Mouse (Mus musculus): ENCODE results near the gene Tom1l2. TPM values are rescaled to one million over a fixed set of nuclear protein-coding genes. Genes with fewer than 3 reads are reported as not detected.

Tom1l2 gene
- polyA plus RNA-seq, 1 experiment from 2014 or later: 71.4 TPM

GRCm38 (mm10) chr11:60190055-60190641 is 162.6 kb downstream of the Tom1l2 start:
- no peak overlapping the region for H3K4me2 ChIP-seq
- H3K9me3 ChIP-seq: no peaks in the 10 kb centered on the region
- H3K9ac ChIP-seq: no peak overlapping the region
- H3K36me3 ChIP-seq: peaks cover 56% of the 10 kb centered on the region
- H3K27me3 ChIP-seq: no peaks in the 10 kb centered on the region
- 92% methylated on average over 17 of the region's 17 CpGs for WGBS
- no peak overlapping the region for H3K27ac ChIP-seq (replicated peaks)
- H3K4me3 ChIP-seq: no peak overlapping the region
- peaks cover 28% of the 10 kb centered on the region for H3K4me1 ChIP-seq (replicated peaks)
- no peak for ATAC-seq (ENCODE audit: low FRiP score, low read depth)

GRCm38 (mm10) chr11:60189501-60190040 is 163.1 kb downstream of the Tom1l2 start:
- Histone ChIP-seq H3K4me2 (no peak overlapping the region), H3K4me3 (no peak overlapping the region), H3K9ac (no peak overlapping the region), H3K9me3 (no peaks in the 10 kb centered on the region), H3K27ac (replicated peaks) (no peak overlapping the region), H3K36me3 (peaks cover 50% of the 10 kb centered on the region), H3K27me3 (no peaks in the 10 kb centered on the region), H3K4me1 (replicated peaks) (peaks cover 34% of the 10 kb centered on the region)
- WGBS: 74% methylated on average over 21 of the region's 21 CpGs
- ATAC-seq (ENCODE audit: low FRiP score, low read depth): no peak

DNA sequence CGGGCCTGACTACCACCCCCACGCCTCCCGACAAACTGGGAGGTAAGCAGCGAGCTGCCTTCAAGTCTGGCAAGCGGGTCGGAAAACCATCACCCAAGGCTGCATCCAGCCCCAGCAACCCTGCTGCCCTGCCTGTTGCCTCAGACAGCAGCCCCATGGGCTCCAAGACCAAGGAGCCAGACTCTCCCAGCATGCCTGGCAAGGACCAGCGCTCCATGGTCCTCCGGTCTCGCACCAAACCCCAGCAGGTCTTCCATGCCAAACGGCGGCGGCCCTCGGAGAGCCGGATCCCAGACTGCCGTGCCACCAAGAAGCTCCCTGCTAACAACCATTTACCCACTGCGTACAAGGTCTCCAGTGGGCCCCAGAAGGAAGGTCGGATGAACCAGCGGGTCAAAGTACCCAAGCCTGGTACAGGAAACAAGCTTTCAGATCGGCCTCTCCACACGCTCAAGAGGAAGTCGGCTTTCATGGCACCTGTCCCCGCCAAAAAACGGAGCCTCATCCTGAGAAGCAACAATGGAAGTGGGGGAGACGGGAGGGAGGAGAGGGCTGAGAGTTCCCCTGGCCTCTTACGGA is 164.3 kb downstream of the Tom1l2 start:
- Histone ChIP-seq H3K27ac (replicated peaks) (no peak overlapping the region), H3K4me2 (no peak overlapping the region), H3K36me3 (peaks cover 46% of the 10 kb centered on the region), H3K9ac (no peak overlapping the region), H3K27me3 (no peaks in the 10 kb centered on the region), H3K4me1 (replicated peaks) (peaks cover 43% of the 10 kb centered on the region), H3K9me3 (no peaks in the 10 kb centered on the region), H3K4me3 (no peak overlapping the region)
- 89% methylated on average over 25 of the region's 25 CpGs for WGBS
- no peak for ATAC-seq (ENCODE audit: low FRiP score, low read depth)

- no peak overlapping the region for H3K4me2 ChIP-seq
- H3K4me1 ChIP-seq (replicated peaks): peaks cover 56% of the 10 kb centered on the region
- no peak overlapping the region for H3K9ac ChIP-seq
- ATAC-seq (ENCODE audit: low FRiP score, low read depth): no peak
- no peak overlapping the region for H3K4me3 ChIP-seq
- no peaks in the 10 kb centered on the region for H3K27me3 ChIP-seq
- WGBS: 88% methylated on average over 11 of the region's 11 CpGs
- H3K36me3 ChIP-seq: peaks cover 46% of the 10 kb centered on the region
- 0 out of 2 replicates have a peak overlapping the region, but pooled peaks have one; percentile 87 for H3K27ac ChIP-seq (replicated peaks)
- no peaks in the 10 kb centered on the region for H3K9me3 ChIP-seq
Measured at GRCm38 (mm10) chr11:60187070-60187469, 165.6 kb downstream of the Tom1l2 start.

DNA sequence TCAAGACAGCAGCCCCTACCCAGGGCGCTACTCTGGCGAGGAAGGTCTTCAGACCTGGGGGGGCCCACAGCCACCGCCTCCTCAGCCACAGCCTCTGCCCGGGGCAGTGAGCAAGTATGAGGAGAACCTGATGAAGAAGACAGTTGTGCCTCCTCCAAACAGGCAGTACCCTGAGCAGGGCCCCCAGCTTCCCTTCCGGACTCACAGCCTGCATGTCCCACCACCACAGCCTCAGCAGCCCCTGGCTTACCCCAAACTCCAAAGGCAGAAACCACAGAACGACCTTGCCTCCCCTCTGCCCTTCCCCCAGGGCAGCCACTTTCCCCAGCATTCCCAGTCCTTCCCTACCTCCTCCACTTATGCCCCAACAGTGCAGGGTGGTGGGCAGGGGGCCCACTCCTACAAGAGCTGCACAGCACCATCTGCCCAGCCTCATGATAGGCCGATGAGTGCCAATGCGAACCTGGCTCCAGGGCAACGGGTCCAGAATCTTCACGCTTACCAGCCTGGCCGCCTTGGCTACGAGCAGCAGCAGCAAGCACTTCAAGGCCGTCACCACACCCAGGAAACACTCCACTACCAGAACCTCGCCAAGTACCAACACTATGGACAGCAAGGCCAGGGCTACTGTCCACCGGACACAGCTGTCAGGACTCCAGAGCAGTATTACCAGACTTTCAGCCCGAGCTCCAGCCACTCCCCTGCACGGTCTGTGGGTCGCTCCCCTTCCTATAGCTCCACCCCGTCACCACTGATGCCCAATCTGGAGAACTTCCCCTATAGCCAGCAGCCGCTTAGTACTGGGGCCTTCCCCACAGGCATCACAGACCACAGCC is 167.1 kb downstream of the Tom1l2 start:
- no peak overlapping the region for H3K4me3 ChIP-seq
- H3K9me3 ChIP-seq: no peaks in the 10 kb centered on the region
- H3K9ac ChIP-seq: peak overlapping the region; percentile 26; the same call in 1 of the 2 replicates
- H3K27me3 ChIP-seq: no peaks in the 10 kb centered on the region
- peaks cover 44% of the 10 kb centered on the region for H3K36me3 ChIP-seq
- 57% methylated on average over 20 of the region's 20 CpGs for WGBS
- peaks cover 66% of the 10 kb centered on the region for H3K4me1 ChIP-seq (replicated peaks)
- ATAC-seq (ENCODE audit: low FRiP score, low read depth): peak; percentile 25; the same call in 1 of the 2 replicates
- H3K27ac ChIP-seq (replicated peaks): peak overlapping the region; percentile 87
- peak overlapping the region; percentile 14; the same call in 1 of the 2 replicates for H3K4me2 ChIP-seq

DNA sequence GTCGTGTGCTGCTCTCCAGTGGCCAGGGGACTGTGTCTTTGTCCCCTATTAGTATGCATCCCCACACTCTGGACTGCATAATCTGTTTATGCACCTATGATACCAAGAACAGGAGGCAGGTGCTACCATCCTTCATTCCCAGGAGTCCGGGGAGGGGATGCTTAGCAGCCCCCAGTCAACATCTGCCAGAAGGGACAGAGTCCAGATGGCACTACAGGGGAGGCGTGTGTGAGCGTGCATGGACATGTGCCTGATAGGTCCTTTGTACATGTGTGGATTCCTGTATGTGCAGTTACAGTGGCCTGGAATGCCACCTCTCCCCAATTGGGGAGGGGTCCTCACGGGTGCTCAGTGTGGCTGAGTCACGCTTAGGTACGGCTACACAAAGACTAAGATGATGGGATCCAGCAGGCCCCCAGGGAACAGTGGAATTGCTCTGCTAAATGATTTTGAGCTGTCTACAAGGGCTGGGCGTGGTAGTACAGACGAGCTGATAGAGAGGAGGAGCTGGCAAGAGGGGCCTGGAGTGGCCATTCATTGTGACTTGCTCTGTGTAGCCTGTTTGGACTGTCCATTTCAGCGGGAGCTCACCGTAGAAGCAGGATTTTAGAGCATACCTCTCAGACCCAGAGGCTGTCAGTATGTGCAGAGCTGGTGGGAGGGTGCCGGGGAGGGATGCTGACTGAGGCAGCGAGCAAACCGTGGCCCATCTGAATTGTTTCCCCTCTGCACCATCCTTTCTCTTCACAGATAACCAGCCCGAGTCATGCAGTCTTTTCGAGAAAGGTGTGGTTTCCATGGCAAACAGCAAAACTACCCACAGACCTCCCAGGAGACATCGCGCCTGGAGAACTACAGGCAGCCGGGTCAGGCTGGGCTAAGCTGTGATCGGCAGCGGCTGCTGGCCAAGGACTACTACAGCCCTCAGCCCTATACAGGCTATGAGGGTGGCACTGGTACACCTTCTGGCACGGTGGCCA is 168.1 kb downstream of the Tom1l2 start:
- Histone ChIP-seq H3K27ac (replicated peaks) (peak overlapping the region; percentile 87), H3K4me3 (no peak overlapping the region), H3K36me3 (peaks cover 35% of the 10 kb centered on the region), H3K9me3 (no peaks in the 10 kb centered on the region), H3K9ac (peak overlapping the region; percentile 26), H3K4me1 (replicated peaks) (peaks cover 72% of the 10 kb centered on the region), H3K27me3 (no peaks in the 10 kb centered on the region), H3K4me2 (peak overlapping the region; percentile 14)
- WGBS: 17% methylated on average over 22 of the region's 22 CpGs
- ATAC-seq (ENCODE audit: low FRiP score, low read depth): peak; percentile 6; the same call in 1 of the 2 replicates

GRCm38 (mm10) chr11:60182741-60183140 is 170.0 kb downstream of the Tom1l2 start:
- Histone ChIP-seq H3K9me3 (no peaks in the 10 kb centered on the region), H3K27me3 (no peaks in the 10 kb centered on the region), H3K4me1 (replicated peaks) (peaks cover 90% of the 10 kb centered on the region), H3K4me2 (peak overlapping the region; percentile 20), H3K36me3 (peaks cover 21% of the 10 kb centered on the region), H3K27ac (replicated peaks) (peak overlapping the region; percentile 87), H3K4me3 (no peak overlapping the region), H3K9ac (peak overlapping the region; percentile 27; the same call in 1 of the 2 replicates)
- peak; percentile 8 for ATAC-seq (ENCODE audit: low FRiP score, low read depth)
- 31% methylated on average over 2 of the region's 2 CpGs for WGBS

- no peak overlapping the region for H3K4me3 ChIP-seq
- H3K4me1 ChIP-seq (replicated peaks): peaks cover 91% of the 10 kb centered on the region
- peak overlapping the region; percentile 27; the same call in 1 of the 2 replicates for H3K9ac ChIP-seq
- 66% methylated on average over 12 of the region's 12 CpGs for WGBS
- H3K36me3 ChIP-seq: peaks cover 16% of the 10 kb centered on the region
- ATAC-seq (ENCODE audit: low FRiP score, low read depth): no peak
- peak overlapping the region; percentile 20 for H3K4me2 ChIP-seq
- H3K27me3 ChIP-seq: no peaks in the 10 kb centered on the region
- peak overlapping the region; percentile 87 for H3K27ac ChIP-seq (replicated peaks)
- H3K9me3 ChIP-seq: no peaks in the 10 kb centered on the region
Measured at GRCm38 (mm10) chr11:60182116-60182670, 170.5 kb downstream of the Tom1l2 start.

- Histone ChIP-seq H3K27me3 (no peaks in the 10 kb centered on the region), H3K4me1 (replicated peaks) (peaks cover 80% of the 10 kb centered on the region), H3K9ac (0 out of 2 replicates have a peak overlapping the region, but pooled peaks have one; percentile 82), H3K4me2 (peak overlapping the region; percentile 92; the same call in 1 of the 2 replicates), H3K27ac (replicated peaks) (peak overlapping the region; percentile 100), H3K36me3 (no peaks in the 10 kb centered on the region), H3K9me3 (no peaks in the 10 kb centered on the region), H3K4me3 (no peak overlapping the region)
- ATAC-seq (ENCODE audit: low FRiP score, low read depth): no peak
Measured at GRCm38 (mm10) chr11:60178506-60178905, 174.2 kb downstream of the Tom1l2 start.

- Histone ChIP-seq H3K4me1 (replicated peaks) (peaks cover 80% of the 10 kb centered on the region), H3K9ac (peak overlapping the region; percentile 82), H3K27ac (replicated peaks) (peak overlapping the region; percentile 100), H3K36me3 (no peaks in the 10 kb centered on the region), H3K4me2 (peak overlapping the region; percentile 92), H3K9me3 (no peaks in the 10 kb centered on the region), H3K27me3 (no peaks in the 10 kb centered on the region), H3K4me3 (peak overlapping the region; percentile 68; the same call in 1 of the 2 replicates)
- 48% methylated on average over 6 of the region's 6 CpGs for WGBS
- ATAC-seq (ENCODE audit: low FRiP score, low read depth): no peak
Measured at GRCm38 (mm10) chr11:60178005-60178404, 174.7 kb downstream of the Tom1l2 start.

All from hindbrain, embryonic 15.5 days (tissue).